Mouse (Mus musculus): Measurements from ENCODE around the gene Ptprn2.

GRCm38 (mm10) chr12:117152366-117153165 lies 667.0 kb downstream of the Ptprn2 start:
- TF ChIP-seq CTCF (IDR thresholded peaks at IDR 0.05; ENCODE audit: low read depth, low read length), result no peak
- TF ChIP-seq EP300 (IDR thresholded peaks at IDR 0.05; ENCODE audit: insufficient read depth, low read depth, low read length), result no peak

All from ES-Bruce4 (cell line).